Mouse (Mus musculus) 416B (cell line): ENCODE measurements at regions not wholly inside any gene's neighbourhood (a gene's known extent, or its start where the extent isn't known, plus 50 kb on each side); places are given as distances from the start of the nearest gene placed in this dataset.

Experiments used
- DNase-seq: peaks from one replicate; pipeline ENCODE4 v3.0.0; 2011; ENCODE audit warnings: low read depth

GRCm38 (mm10) chr19:15800856-15801706 is 146.1 kb downstream of the Psat1 start:
- DNase-seq, result no peak

GRCm38 (mm10) chr19:15796466-15796865 is 150.7 kb downstream of the Psat1 start:
- DNase-seq, result no peak

GRCm38 (mm10) chr19:15791942-15792341 is 155.2 kb downstream of the Psat1 start:
- no peak for DNase-seq

GRCm38 (mm10) chr19:15791264-15791913 is 155.7 kb downstream of the Psat1 start:
- no peak for DNase-seq

GRCm38 (mm10) chr19:15790620-15791263 is 156.4 kb downstream of the Psat1 start:
- no peak for DNase-seq

- DNase-seq, result no peak
Measured at GRCm38 (mm10) chr19:15789741-15790140, 157.4 kb downstream of the Psat1 start.

GRCm38 (mm10) chr19:15784644-15785043 is 162.5 kb downstream of the Psat1 start:
- DNase-seq, result no peak

- DNase-seq, result no peak
Measured at GRCm38 (mm10) chr19:15769651-15770050, 177.5 kb downstream of the Psat1 start.

GRCm38 (mm10) chr19:15761086-15761485 is 186.1 kb downstream of the Psat1 start:
- DNase-seq, result no peak

- no peak for DNase-seq
Measured at GRCm38 (mm10) chr19:15745026-15745777, 201.9 kb downstream of the Psat1 start.

GRCm38 (mm10) chr19:15736200-15736599 is 210.9 kb downstream of the Psat1 start:
- DNase-seq, result no peak

- DNase-seq, result no peak
Measured at GRCm38 (mm10) chr19:15726785-15727406, 220.2 kb downstream of the Psat1 start.

GRCm38 (mm10) chr19:15692379-15693023 is 254.6 kb downstream of the Psat1 start:
- DNase-seq, result no peak

GRCm38 (mm10) chr19:15669996-15670395 is 277.1 kb downstream of the Psat1 start:
- no peak for DNase-seq

GRCm38 (mm10) chr19:15669541-15669940 is 277.6 kb downstream of the Psat1 start:
- DNase-seq, result no peak

GRCm38 (mm10) chr19:15668624-15669016 is 278.5 kb downstream of the Psat1 start:
- no peak for DNase-seq

- no peak for DNase-seq
Measured at GRCm38 (mm10) chr19:15667889-15668623, 279.1 kb downstream of the Psat1 start.

- no peak for DNase-seq
Measured at GRCm38 (mm10) chr19:15663659-15664255, 283.4 kb downstream of the Psat1 start.

- no peak for DNase-seq
Measured at GRCm38 (mm10) chr19:15658611-15659010, 288.5 kb downstream of the Psat1 start.

- DNase-seq, result no peak
Measured at GRCm38 (mm10) chr19:15657846-15658245, 289.3 kb downstream of the Psat1 start.
